Mouse (Mus musculus) hindbrain, embryonic 14.5 days (tissue): ENCODE measurements around the gene H2-DMb2. TPM values are rescaled to one million over a fixed set of nuclear protein-coding genes. Genes with fewer than 3 reads are reported as not detected.

ENCODE experiments used
- ATAC-seq: fragments of 200-750 bp; cut with Nextera tagmentation; 2 replicates; pipeline ENCODE4 v1.8.0; 2017; ENCODE audit warnings: moderate number of reproducible peaks, mild to moderate bottlenecking, moderate TSS enrichment, moderate library complexity; ENCODE audit not compliant: low FRiP score
- DNase-seq: peaks from one replicate; pipeline ENCODE4 v3.0.0-alpha.2; 2015; ENCODE audit warnings: low spot score
- H3K27ac ChIP-seq: fragments of 300-500 bp; sonication (generic); 2 replicates; pipeline ENCODE4 v1.5.1; 2014; ENCODE audit warnings: mild to moderate bottlenecking, moderate library complexity
- H3K27me3 ChIP-seq: fragments of 300-500 bp; sonication (generic); 2 replicates; pipeline ENCODE4 v1.6.1; 2014; ENCODE audit warnings: mild to moderate bottlenecking, low read length, mixed read lengths; ENCODE audit not compliant: control insufficient read depth, insufficient read depth
- H3K36me3 ChIP-seq: fragments of 300-500 bp; sonication (generic); replicated peaks from 2 replicates; pipeline ENCODE4 v1.6.1; 2014; ENCODE audit not compliant: control insufficient read depth, insufficient read depth
- H3K4me1 ChIP-seq: fragments of 300-500 bp; sonication (generic); replicated peaks from 2 replicates; pipeline ENCODE4 v1.6.1; 2014; ENCODE audit warnings: antibody characterized with exemption, low read length, mixed read lengths; ENCODE audit not compliant: control insufficient read depth, insufficient read depth
- H3K4me2 ChIP-seq: fragments of 300-500 bp; sonication (generic); replicated peaks from 2 replicates; pipeline ENCODE4 v1.6.1; 2014; ENCODE audit warnings: mild to moderate bottlenecking, moderate library complexity
- H3K4me3 ChIP-seq: fragments of 300-500 bp; sonication (generic); replicated peaks from 2 replicates; pipeline ENCODE4 v1.5.1; 2014; ENCODE audit warnings: mild to moderate bottlenecking, low read length
- H3K9ac ChIP-seq: fragments of 300-500 bp; sonication (generic); 2 replicates; pipeline ENCODE4 v1.6.1; 2014
- H3K9me3 ChIP-seq: fragments of 300-500 bp; sonication (generic); 2 replicates; pipeline ENCODE4 v1.6.1; 2016; ENCODE audit warnings: low read length; ENCODE audit not compliant: control insufficient read depth
- WGBS: fragments of 180-500 bp; shearing (Covaris S2); extraction: QIAGEN DNeasy Blood & Tissue Kit; methylation state at CpG from one replicate; pipeline ENCODE4 v1.1.7; 2014; 5-methylcytosine and 5-hydroxymethylcytosine counted together
- polyA plus RNA-seq: library from polyadenylated mRNA; unstranded; fragments of >200 nt; fragmentation: Nextera tagmentation; extraction: Ambion mirVana; gene quantifications from 2 replicates; pipeline ENCODE4 v1.2.1, GENCODE M21; 2014

H2-DMb2 gene
- polyA plus RNA-seq, 1 experiment from 2014 or later = not detected

DNA sequence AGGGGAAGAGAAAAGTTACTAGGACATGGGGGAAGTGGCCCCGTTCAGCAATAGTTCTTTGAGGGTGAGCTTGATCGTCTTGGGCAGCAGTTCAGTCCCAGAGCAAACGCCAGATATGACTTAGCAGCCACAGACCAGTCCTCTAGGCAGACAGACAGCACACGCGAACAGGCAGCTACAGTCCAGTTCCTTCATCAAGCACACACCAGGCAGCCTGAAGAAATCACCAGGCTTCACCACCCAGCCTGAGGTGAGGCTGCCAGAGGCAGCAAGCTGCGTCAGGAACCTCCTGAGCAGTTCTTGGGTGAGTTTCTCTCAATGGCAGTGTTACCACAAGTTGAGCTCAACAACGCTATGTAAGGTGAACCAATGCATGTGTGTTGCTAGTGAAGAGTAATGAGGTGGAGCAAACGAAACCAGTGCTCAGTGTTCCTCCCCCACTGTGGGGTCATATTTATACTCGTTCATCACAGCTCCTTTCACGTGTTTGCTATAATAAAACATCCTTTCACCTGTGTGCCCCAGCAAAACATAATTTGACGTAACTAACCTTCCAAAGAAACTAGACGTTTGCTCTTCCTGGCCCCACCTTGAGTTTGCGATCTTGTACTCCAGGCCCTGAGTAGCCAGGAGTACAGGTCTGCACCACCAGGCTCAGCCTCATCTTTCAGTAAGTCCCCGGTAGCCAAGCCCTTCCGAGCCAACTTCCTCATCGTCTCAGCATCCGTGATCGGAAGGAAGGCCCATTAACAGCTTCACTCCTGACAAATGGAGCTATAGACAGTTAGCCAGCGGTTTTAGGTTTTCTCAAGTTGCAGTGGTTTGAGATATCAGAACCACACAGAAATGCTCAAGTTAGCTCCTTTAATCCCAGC lies 12.8 kb upstream of the H2-DMb2 start:
- ATAC-seq = no peak
- no peaks in the 10 kb centered on the region for H3K36me3 ChIP-seq
- no peak overlapping the region for H3K27ac ChIP-seq
- no peak overlapping the region for H3K9ac ChIP-seq
- H3K27me3 ChIP-seq = no peaks in the 10 kb centered on the region
- H3K4me2 ChIP-seq = no peak overlapping the region
- no peaks in the 10 kb centered on the region; the same call in 1 of the 2 replicates for H3K4me1 ChIP-seq
- WGBS = 82% methylated on average over 19 of the region's 19 CpGs
- no peak overlapping the region for H3K4me3 ChIP-seq
- DNase-seq = no peak
- H3K9me3 ChIP-seq = no peaks in the 10 kb centered on the region

GRCm38 (mm10) chr17:34131911-34132310 lies 11.2 kb upstream of the H2-DMb2 start:
- Histone ChIP-seq H3K9me3 (no peaks in the 10 kb centered on the region), H3K36me3 (no peaks in the 10 kb centered on the region), H3K9ac (no peak overlapping the region), H3K4me1 (no peaks in the 10 kb centered on the region; the same call in 1 of the 2 replicates), H3K27me3 (no peaks in the 10 kb centered on the region), H3K27ac (no peak overlapping the region), H3K4me3 (no peak overlapping the region), H3K4me2 (no peak overlapping the region)
- WGBS = 72% methylated on average over 7 of the region's 7 CpGs
- ATAC-seq (no peak), DNase-seq (no peak)

DNA sequence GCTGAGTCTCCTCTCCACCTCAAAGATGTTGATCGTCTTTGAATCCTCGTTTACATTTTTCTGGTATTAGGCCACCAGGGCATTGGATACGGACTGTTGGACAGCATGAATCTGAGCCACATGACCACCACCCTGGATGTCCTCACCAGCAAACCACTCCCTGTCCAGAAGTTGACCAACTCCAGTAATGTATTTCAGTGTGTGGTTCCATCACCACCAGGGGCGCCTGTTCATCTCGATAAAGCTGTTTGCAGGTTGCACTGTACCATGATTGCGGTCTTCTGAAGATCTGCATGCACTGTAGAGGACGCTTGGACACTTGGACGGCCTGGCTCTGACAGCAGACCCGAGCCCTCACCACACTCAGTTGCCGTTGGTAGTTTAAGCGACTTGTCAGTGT lies 9.8 kb upstream of the H2-DMb2 start:
- no peak for ATAC-seq
- no peaks in the 10 kb centered on the region for H3K9me3 ChIP-seq
- H3K4me2 ChIP-seq = no peak overlapping the region
- no peaks in the 10 kb centered on the region for H3K4me1 ChIP-seq
- no peak overlapping the region for H3K27ac ChIP-seq
- DNase-seq = no peak
- no peak overlapping the region for H3K4me3 ChIP-seq
- H3K27me3 ChIP-seq = peaks cover 10% of the 10 kb centered on the region
- H3K36me3 ChIP-seq = no peaks in the 10 kb centered on the region
- 87% methylated on average over 11 of the region's 11 CpGs for WGBS
- no peak overlapping the region for H3K9ac ChIP-seq

DNA sequence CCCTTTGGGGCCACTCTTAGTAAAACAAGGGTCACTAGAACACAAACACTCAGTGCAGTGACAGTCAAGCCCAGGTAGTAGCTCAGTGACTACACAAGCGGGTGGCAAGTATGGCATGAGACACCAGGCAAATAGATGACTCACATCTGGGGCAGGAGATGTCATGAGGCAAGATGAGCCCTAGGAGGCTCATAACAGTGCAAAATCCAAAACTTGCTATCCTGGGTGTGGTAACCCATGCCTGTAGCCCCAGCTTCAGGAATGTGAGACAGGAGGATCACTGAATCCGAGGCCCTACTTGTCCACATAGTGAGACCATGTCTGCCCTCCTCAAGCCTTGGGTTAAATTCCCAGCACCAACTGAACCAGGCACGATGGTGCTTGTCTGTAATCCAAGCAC lies 8.7 kb upstream of the H2-DMb2 start:
- DNase-seq (no peak), ATAC-seq (no peak)
- WGBS = 85% methylated on average over 3 of the region's 3 CpGs
- Histone ChIP-seq H3K27ac (no peak overlapping the region), H3K27me3 (peaks cover 21% of the 10 kb centered on the region), H3K4me3 (no peak overlapping the region), H3K4me2 (no peak overlapping the region), H3K9me3 (no peaks in the 10 kb centered on the region), H3K4me1 (peaks cover 2% of the 10 kb centered on the region; the same call in 1 of the 2 replicates), H3K36me3 (no peaks in the 10 kb centered on the region), H3K9ac (no peak overlapping the region)

DNA sequence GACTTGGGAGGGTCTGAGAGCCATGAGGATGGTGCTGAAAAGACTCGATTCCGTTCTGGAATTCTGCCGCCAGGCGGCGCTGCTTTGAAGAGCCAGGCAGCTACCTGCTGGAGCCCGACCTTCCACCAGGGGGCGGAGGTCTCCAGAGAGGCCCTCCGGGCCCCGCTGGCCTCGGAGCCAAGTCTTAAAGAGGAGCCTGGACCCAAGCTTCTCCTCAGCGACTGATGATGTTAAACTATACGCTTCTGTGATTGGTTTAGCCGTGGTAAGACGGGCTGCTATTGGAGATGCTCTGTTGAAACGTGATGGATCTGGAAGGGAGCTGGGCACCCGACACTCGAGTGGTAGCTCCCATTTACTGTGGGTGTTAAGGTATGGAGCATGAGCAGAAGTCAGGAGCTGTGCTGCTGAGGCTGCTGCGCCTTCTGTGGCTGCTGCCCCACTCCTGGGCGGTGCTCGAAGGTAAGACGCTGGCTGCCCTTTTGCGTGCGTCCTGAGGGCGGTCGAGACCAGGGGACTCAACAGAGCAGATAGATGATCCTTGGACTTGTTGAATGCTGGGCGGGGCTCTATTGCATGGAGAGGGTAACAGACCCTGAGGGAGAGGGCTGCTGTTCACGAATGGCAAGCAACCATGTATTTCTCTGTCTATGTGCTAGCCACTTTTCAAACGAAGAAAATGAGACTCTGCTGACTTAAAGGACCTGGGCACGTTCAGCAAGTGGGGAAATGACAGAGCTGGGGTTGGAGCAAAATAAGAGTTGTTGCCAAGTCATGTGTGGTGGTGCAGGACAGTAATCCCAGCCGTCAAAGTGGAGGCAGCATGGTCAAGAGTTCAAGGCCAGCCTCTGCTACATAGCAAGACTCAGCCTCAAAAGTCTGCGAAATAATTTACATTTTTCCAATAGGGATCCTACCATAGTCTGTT lies 7.5 kb upstream of the H2-DMb2 start:
- Histone ChIP-seq H3K36me3 (no peaks in the 10 kb centered on the region), H3K4me1 (peaks cover 10% of the 10 kb centered on the region; the same call in 1 of the 2 replicates), H3K9me3 (no peaks in the 10 kb centered on the region), H3K4me2 (peak overlapping the region; percentile 65), H3K27me3 (peaks cover 33% of the 10 kb centered on the region), H3K9ac (peak overlapping the region; percentile 39; the same call in 1 of the 2 replicates), H3K4me3 (peak overlapping the region; percentile 28), H3K27ac (no peak overlapping the region)
- peak; percentile 99 for DNase-seq
- peak; percentile 96 for ATAC-seq
- WGBS = 8% methylated on average over 31 of the region's 31 CpGs

DNA sequence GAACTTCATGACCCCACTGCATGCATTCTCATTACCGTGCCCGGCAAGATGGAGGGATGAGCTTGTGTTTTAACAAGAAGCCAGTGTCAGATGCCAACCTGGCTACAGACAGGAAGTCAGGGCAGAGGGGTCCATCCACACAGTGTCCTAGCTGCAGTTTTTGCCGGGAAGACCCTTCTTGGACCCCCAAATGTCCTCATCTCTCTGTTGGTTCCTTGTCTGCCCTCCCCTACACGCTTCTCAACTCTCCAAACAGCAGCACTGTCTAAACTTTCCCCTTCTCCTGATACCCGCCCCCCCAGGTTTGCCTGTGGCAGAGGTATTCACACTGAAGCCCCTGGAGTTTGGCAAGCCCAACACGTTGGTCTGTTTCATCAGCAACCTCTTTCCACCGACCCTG lies 5.5 kb upstream of the H2-DMb2 start:
- no peak overlapping the region for H3K9ac ChIP-seq
- ATAC-seq = no peak
- DNase-seq = no peak

DNA sequence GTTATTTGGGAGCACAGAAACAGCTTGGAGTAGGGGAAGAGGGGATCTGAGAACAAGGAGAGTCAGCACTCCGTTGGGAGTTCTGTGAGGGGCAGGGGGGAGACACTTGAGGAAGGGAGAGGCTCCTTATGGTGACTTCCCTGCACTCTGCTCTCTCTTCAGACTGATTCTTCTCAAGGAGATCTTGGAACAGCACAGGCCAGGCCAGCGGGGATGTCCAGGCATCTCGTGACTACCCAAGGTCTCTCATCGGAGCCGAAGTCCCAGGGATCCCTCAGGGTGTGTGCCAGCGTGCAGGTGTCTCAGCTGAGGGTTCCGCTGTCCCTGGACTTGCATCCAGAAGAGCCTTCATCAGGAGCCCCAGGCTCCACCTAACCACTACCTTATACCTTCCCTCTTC lies 4.5 kb upstream of the H2-DMb2 start:
- Histone ChIP-seq H3K9ac (no peak overlapping the region), H3K4me1 (peaks cover 10% of the 10 kb centered on the region; the same call in 1 of the 2 replicates), H3K27ac (no peak overlapping the region), H3K9me3 (no peaks in the 10 kb centered on the region), H3K36me3 (no peaks in the 10 kb centered on the region), H3K27me3 (peaks cover 42% of the 10 kb centered on the region), H3K4me2 (no peak overlapping the region), H3K4me3 (no peak overlapping the region)
- no peak for ATAC-seq
- 75% methylated on average over 7 of the region's 7 CpGs for WGBS
- no peak for DNase-seq

More for the DNA sequence above, 5.5 kb upstream of the H2-DMb2 start:
- H3K36me3 ChIP-seq = no peaks in the 10 kb centered on the region
- H3K4me2 ChIP-seq = no peak overlapping the region
- H3K9me3 ChIP-seq = no peaks in the 10 kb centered on the region
- peaks cover 42% of the 10 kb centered on the region for H3K27me3 ChIP-seq
- no peak overlapping the region for H3K27ac ChIP-seq
- peaks cover 10% of the 10 kb centered on the region; the same call in 1 of the 2 replicates for H3K4me1 ChIP-seq
- WGBS = 70% methylated on average over 7 of the region's 7 CpGs
- no peak overlapping the region for H3K4me3 ChIP-seq

DNA sequence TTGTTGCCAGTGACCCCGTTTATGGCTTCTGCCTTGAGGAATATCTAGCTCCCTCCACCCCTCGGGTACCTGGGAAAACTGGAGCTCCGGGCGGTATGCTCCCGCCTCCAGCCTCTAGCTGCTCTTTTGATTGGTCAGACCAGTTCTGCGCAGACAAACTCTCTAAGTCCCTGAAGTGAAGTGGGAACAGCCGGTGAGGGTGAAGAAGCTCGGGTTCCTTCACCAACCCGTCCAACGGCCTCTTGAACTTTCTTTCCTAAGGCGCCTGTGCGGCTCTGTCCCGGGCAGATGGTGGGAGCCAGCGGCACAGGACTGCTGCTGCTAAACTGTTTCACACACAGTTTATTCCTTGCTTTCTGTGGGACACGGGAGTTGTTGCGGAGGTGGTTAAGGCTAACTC lies 3.7 kb upstream of the H2-DMb2 start:
- H3K9ac ChIP-seq = peak overlapping the region; percentile 8; the same call in 1 of the 2 replicates
- 2% methylated on average over 16 of the region's 16 CpGs for WGBS

DNA sequence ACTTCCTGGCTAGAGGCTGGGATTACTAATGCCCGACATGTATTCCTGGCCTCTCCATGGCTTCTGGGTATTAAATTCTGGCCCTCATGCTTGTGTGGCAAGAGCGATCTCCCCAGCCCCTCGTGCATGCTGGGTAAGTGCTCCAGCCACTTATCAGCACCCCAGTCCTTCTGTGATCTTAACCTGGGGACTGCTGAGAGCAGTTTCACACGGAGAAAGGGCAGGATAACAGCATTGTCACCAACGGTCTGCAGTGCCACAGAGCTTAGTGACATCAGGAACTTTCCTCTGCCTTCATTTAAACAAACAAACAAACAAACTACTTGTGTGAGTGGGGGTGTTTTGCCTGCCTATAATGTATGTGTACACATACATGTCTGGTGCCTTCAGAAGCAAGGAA lies 2.9 kb upstream of the H2-DMb2 start:
- Histone ChIP-seq H3K4me3 (no peak overlapping the region), H3K4me1 (peaks cover 10% of the 10 kb centered on the region; the same call in 1 of the 2 replicates), H3K27ac (no peak overlapping the region), H3K4me2 (no peak overlapping the region), H3K27me3 (peaks cover 42% of the 10 kb centered on the region), H3K36me3 (no peaks in the 10 kb centered on the region), H3K9me3 (no peaks in the 10 kb centered on the region), H3K9ac (no peak overlapping the region)
- WGBS = 24% methylated on average over 5 of the region's 5 CpGs
- ATAC-seq = no peak
- DNase-seq = no peak

More for the DNA sequence above, 3.7 kb upstream of the H2-DMb2 start:
- H3K4me1 ChIP-seq = peaks cover 10% of the 10 kb centered on the region; the same call in 1 of the 2 replicates
- ATAC-seq = no peak
- H3K36me3 ChIP-seq = no peaks in the 10 kb centered on the region
- H3K4me3 ChIP-seq = peak overlapping the region; percentile 16
- peaks cover 42% of the 10 kb centered on the region for H3K27me3 ChIP-seq
- H3K4me2 ChIP-seq = peak overlapping the region; percentile 50
- no peaks in the 10 kb centered on the region for H3K9me3 ChIP-seq
- no peak overlapping the region for H3K27ac ChIP-seq
- peak; percentile 40 for DNase-seq
